19 mouse cellular contexts compared by ENCODE assay signal in the genomic region with DNA sequence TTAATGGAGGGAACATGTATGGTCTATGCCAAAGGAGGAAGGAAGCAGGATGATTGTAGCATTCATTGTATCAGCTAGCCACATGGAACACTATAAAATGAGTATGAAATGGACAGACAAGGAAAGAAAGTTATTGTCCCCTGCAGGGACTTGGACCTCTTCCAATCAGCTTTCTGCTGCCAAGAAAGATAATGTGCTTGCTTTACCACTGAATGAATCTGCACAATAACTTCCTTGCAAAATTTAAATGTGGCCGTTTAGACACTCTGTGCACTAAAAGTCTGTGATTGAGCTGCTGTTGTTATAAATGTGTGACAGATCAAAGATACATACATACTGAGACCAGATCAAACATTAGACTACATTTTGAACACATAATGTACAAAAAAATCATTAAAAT.
DNase-seq lines count a peak whose midpoint lies in the region; ATAC-seq and TF ChIP-seq lines count a peak whose summit lies in the region.
"Had no signal": no experiment of that assay in that cellular context is flagged by ENCODE, and none has a peak within 500 bp of the region (broad histone marks: within the 10 kb centered on the region; RNA-seq: fewer than 3 reads in every experiment).

No protein-coding gene starts in this region.

- no peak overlapping the region for H3K4me3 ChIP-seq in limb, embryonic 14.5 days (replicated peaks; ENCODE audit: low read length)
- H3K4me3 ChIP-seq in limb, embryonic 10.5 days: no peak overlapping the region
- no peak overlapping the region for H3K4me3 ChIP-seq in forebrain, postnatal 0 days (ENCODE audit: low read depth, low read length)
- H3K4me3 ChIP-seq: erythroblast, embryonic 14.5 days; gastrocnemius, adult 2 months; midbrain, embryonic 13.5 days; neural tube, embryonic 13.5 days had no signal

- peak; percentile 29 to 56 for DNase-seq in cerebellum, postnatal 10 days
- DNase-seq in cerebellum, adult 11 months: no peak
- peak; percentile 14 for DNase-seq in limb, embryonic 14.5 days (ENCODE audit: low spot score)
- DNase-seq in limb, embryonic 10.5 days (ENCODE audit: low spot score): no peak
- DNase-seq in Muller cell, postnatal 12 days (ENCODE audit: inconsistent ontology term): peak; percentile 74
- peak; percentile 55 for DNase-seq in forebrain, postnatal 0 days
- DNase-seq in urinary bladder, postnatal 10 days (ENCODE audit: low spot score): no peak
- DNase-seq: embryo, embryonic 11 days; gastrocnemius, adult 2 months; heart, postnatal 14 days; kidney, postnatal 10 days; right cerebral cortex, postnatal 14 days had no signal

- ATAC-seq in limb, embryonic 14.5 days (ENCODE audit: low FRiP score, low read depth): no peak
- no peak for ATAC-seq in forebrain, postnatal 0 days
- ATAC-seq in megakaryocyte progenitor cell, adult 5-6 weeks (replicated peaks; ENCODE audit: poor library complexity): no peak
- ATAC-seq: activated CD4-positive, CD25-positive, alpha-beta regulatory T cell, adult 4 months; intestine, embryonic 16.5 days; midbrain, embryonic 13.5 days had no signal

- TF ChIP-seq POLR2A in limb, embryonic 14.5 days (IDR thresholded peaks at IDR 0.05; ENCODE audit: borderline replicate concordance, extremely low read depth, insufficient read depth, insufficient read length): no peak

- H3K4me1 ChIP-seq in limb, embryonic 14.5 days (ENCODE audit: control insufficient read depth, insufficient read depth, low read length): no peaks in the 10 kb centered on the region
- H3K4me1 ChIP-seq in limb, embryonic 10.5 days: no peaks in the 10 kb centered on the region
- H3K4me1 ChIP-seq in forebrain, postnatal 0 days (ENCODE audit: insufficient read depth): no peaks in the 10 kb centered on the region
- H3K4me1 ChIP-seq: midbrain, embryonic 13.5 days; neural tube, embryonic 13.5 days had no signal

- H3K36me3 ChIP-seq in limb, embryonic 14.5 days (ENCODE audit: control insufficient read depth, insufficient read depth, low read length): no peaks in the 10 kb centered on the region
- no peaks in the 10 kb centered on the region for H3K36me3 ChIP-seq in limb, embryonic 10.5 days
- H3K36me3 ChIP-seq in forebrain, postnatal 0 days (ENCODE audit: insufficient read depth): no peaks in the 10 kb centered on the region
- H3K36me3 ChIP-seq: midbrain, embryonic 13.5 days; neural tube, embryonic 13.5 days had no signal

- no peak for TF ChIP-seq CTCF in forebrain, postnatal 0 days (IDR thresholded peaks at IDR 0.05; ENCODE audit: low read depth)

- H3K9ac ChIP-seq in limb, embryonic 14.5 days (ENCODE audit: low read depth, low read length, severe bottlenecking): no peak overlapping the region
- H3K9ac ChIP-seq in forebrain, postnatal 0 days: no peak overlapping the region
- H3K9ac ChIP-seq: liver, embryonic 14.5 days; midbrain, embryonic 13.5 days; neural tube, embryonic 13.5 days had no signal

- H3K27me3 ChIP-seq in limb, embryonic 14.5 days (ENCODE audit: control insufficient read depth, insufficient read depth, low read length): no peaks in the 10 kb centered on the region
- H3K27me3 ChIP-seq in limb, embryonic 10.5 days (ENCODE audit: low read depth, poor library complexity, severe bottlenecking): no peaks in the 10 kb centered on the region
- no peaks in the 10 kb centered on the region for H3K27me3 ChIP-seq in forebrain, postnatal 0 days (ENCODE audit: insufficient read depth, low read length)
- H3K27me3 ChIP-seq: midbrain, embryonic 13.5 days; neural tube, embryonic 13.5 days had no signal

- H3K27ac ChIP-seq in limb, embryonic 14.5 days (replicated peaks; ENCODE audit: low read depth, low read length): no peak overlapping the region
- H3K27ac ChIP-seq in limb, embryonic 10.5 days: no peak overlapping the region
- no peak overlapping the region for H3K27ac ChIP-seq in forebrain, postnatal 0 days (ENCODE audit: low read depth, low read length)
- H3K27ac ChIP-seq: gastrocnemius, adult 2 months; liver, embryonic 14.5 days; midbrain, embryonic 13.5 days; neural tube, embryonic 13.5 days had no signal

- no peak overlapping the region for H3K4me2 ChIP-seq in limb, embryonic 14.5 days (replicated peaks; ENCODE audit: low read depth, low read length, severe bottlenecking)
- H3K4me2 ChIP-seq in forebrain, postnatal 0 days (ENCODE audit: low read depth): no peak overlapping the region
- H3K4me2 ChIP-seq: midbrain, embryonic 13.5 days; neural tube, embryonic 13.5 days had no signal

- H3K9me3 ChIP-seq in limb, embryonic 14.5 days (ENCODE audit: control insufficient read depth, low read length): no peaks in the 10 kb centered on the region
- H3K9me3 ChIP-seq in limb, embryonic 10.5 days (replicated peaks): no peaks in the 10 kb centered on the region
- no peaks in the 10 kb centered on the region for H3K9me3 ChIP-seq in forebrain, postnatal 0 days (ENCODE audit: low read length)
- H3K9me3 ChIP-seq: midbrain, embryonic 13.5 days; neural tube, embryonic 13.5 days had no signal

- WGBS in limb, embryonic 14.5 days: 42% methylated on average over 1 of the region's 1 CpGs
- 78% methylated on average over 1 of the region's 1 CpGs for WGBS in limb, embryonic 10.5 days
- 13% methylated on average over 1 of the region's 1 CpGs for WGBS in forebrain, postnatal 0 days

Comparison
In these comparisons a context has a peak if more than half of its experiments do, and no peak if none do; other contexts are left out.
1. DNase-seq: peak in cerebellum, postnatal 10 days (2 of 2), limb, embryonic 14.5 days (single experiment), Muller cell, postnatal 12 days (single experiment) and forebrain, postnatal 0 days (single experiment); none in cerebellum, adult 11 months (single experiment), limb, embryonic 10.5 days (single experiment) and urinary bladder, postnatal 10 days (single experiment).